Mouse (Mus musculus) testis, adult 2 months (tissue): ENCODE measurements around the gene Adam15.

Experiments used
- CTCF ChIP-seq: fragments of 200-500 bp; IDR thresholded peaks from 2 replicates; pipeline ENCODE4 v1.5.1; 2012; ENCODE audit warnings: low read depth, mild to moderate bottlenecking, inconsistent platforms, low read length, moderate library complexity; ENCODE audit not compliant: control insufficient read depth, insufficient read depth, insufficient replicate concordance
- POLR2A ChIP-seq: fragments of 200-500 bp; IDR thresholded peaks from 2 replicates; pipeline ENCODE4 v1.6.1; 2012; ENCODE audit warnings: low read depth, mild to moderate bottlenecking, inconsistent platforms, low read length, moderate library complexity; ENCODE audit not compliant: control insufficient read depth

DNA sequence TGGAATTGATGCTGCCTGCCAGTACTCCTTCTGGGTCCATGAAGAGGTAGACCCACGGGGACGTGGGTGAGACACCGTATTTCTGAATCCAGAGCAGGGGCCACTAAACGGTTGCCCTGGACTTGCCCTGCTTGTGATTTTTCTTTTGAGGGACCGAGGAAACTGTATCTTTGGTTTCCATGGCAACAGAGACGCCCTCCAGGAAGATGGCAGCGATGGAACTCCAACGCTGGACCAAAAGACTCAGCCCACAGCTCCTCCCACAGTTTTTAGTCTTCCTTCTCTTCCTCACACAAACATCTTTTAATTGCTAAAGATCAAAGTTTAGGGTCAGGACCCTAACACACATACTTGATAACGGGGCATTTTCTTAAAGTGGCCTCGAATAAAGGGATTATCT lies 17.8 kb downstream of the Adam15 start:
- TF ChIP-seq CTCF (no peak), POLR2A (no peak)
